Mouse (Mus musculus) hindbrain, embryonic 16.5 days (tissue): ENCODE results near the gene Ywhae. TPM values are rescaled to one million over a fixed set of nuclear protein-coding genes. Genes with fewer than 3 reads are reported as not detected.

ENCODE experiments used
- ATAC-seq: fragments of 200-750 bp; cut with Nextera tagmentation; 2 replicates; pipeline ENCODE4 v1.8.0; 2017; ENCODE audit warnings: moderate TSS enrichment, moderate library complexity
- H3K27ac ChIP-seq: fragments of 300-500 bp; sonication (generic); 2 replicates; pipeline ENCODE4 v1.5.1; 2014; ENCODE audit warnings: low read depth, mild to moderate bottlenecking, control low read depth, low read length, moderate library complexity
- H3K27me3 ChIP-seq: fragments of 300-500 bp; sonication (generic); replicated peaks from 2 replicates; pipeline ENCODE4 v1.6.1; 2014; ENCODE audit warnings: low read length; ENCODE audit not compliant: control insufficient read depth, insufficient read depth
- H3K36me3 ChIP-seq: fragments of 300-500 bp; sonication (generic); 2 replicates; pipeline ENCODE4 v1.6.1; 2014; ENCODE audit warnings: mild to moderate bottlenecking, low read length, moderate library complexity, mixed read lengths; ENCODE audit not compliant: control insufficient read depth, insufficient read depth
- H3K4me1 ChIP-seq: fragments of 300-500 bp; sonication (generic); 2 replicates; pipeline ENCODE4 v1.6.1; 2014; ENCODE audit warnings: low read depth, low read length; ENCODE audit not compliant: control insufficient read depth, insufficient read depth
- H3K4me2 ChIP-seq: fragments of 300-500 bp; sonication (generic); 2 replicates; pipeline ENCODE4 v1.6.1; 2014; ENCODE audit warnings: mild to moderate bottlenecking, low read length, control low read depth, moderate library complexity
- H3K4me3 ChIP-seq: fragments of 300-500 bp; sonication (generic); 2 replicates; pipeline ENCODE4 v1.5.1; 2014; ENCODE audit warnings: mild to moderate bottlenecking, low read length, control low read depth, moderate library complexity
- H3K9ac ChIP-seq: fragments of 300-500 bp; sonication (generic); 2 replicates; pipeline ENCODE4 v1.6.1; 2014; ENCODE audit warnings: low read depth, mild to moderate bottlenecking, control low read depth, low read length, moderate library complexity
- H3K9me3 ChIP-seq: fragments of 300-500 bp; sonication (generic); 2 replicates; pipeline ENCODE4 v1.6.1; 2014; ENCODE audit warnings: mild to moderate bottlenecking, low read length, moderate library complexity; ENCODE audit not compliant: control insufficient read depth
- WGBS: fragments of 180-500 bp; shearing (Covaris S2); extraction: QIAGEN DNeasy Blood & Tissue Kit; methylation state at CpG from one replicate; pipeline ENCODE4 v1.1.7; 2014; 5-methylcytosine and 5-hydroxymethylcytosine counted together
- polyA plus RNA-seq: library from polyadenylated mRNA; unstranded; fragments of >200 nt; fragmentation: Nextera tagmentation; extraction: Ambion mirVana; gene quantifications from 2 replicates; pipeline ENCODE4 v1.2.1, GENCODE M21; 2015

The Ywhae gene
- polyA plus RNA-seq, 1 experiment from 2014 or later: 1,437 TPM

- H3K4me1 ChIP-seq: peaks cover 7% of the 10 kb centered on the region; the same call in 1 of the 2 replicates
- peaks cover 15% of the 10 kb centered on the region for H3K27me3 ChIP-seq
- no peak for ATAC-seq
- no peak overlapping the region for H3K27ac ChIP-seq
- 7% methylated on average over 36 of the region's 45 CpGs for WGBS
- peak overlapping the region; percentile 58 for H3K4me2 ChIP-seq
- H3K36me3 ChIP-seq: no peaks in the 10 kb centered on the region
- no peaks in the 10 kb centered on the region for H3K9me3 ChIP-seq
- peak overlapping the region; percentile 62 for H3K9ac ChIP-seq
- peak overlapping the region; percentile 51 for H3K4me3 ChIP-seq
These were observed 62.1 kb downstream of the Ywhae start for GRCm38 (mm10) chr11:75794602-75795320.

- Histone ChIP-seq H3K4me3 (peak overlapping the region; percentile 51), H3K4me2 (peak overlapping the region; percentile 58), H3K27me3 (peaks cover 15% of the 10 kb centered on the region), H3K27ac (no peak overlapping the region), H3K4me1 (peaks cover 7% of the 10 kb centered on the region; the same call in 1 of the 2 replicates), H3K9me3 (no peaks in the 10 kb centered on the region), H3K36me3 (no peaks in the 10 kb centered on the region), H3K9ac (peak overlapping the region; percentile 62)
- no peak for ATAC-seq
- WGBS: under 1% methylated on average over 24 of the region's 42 CpGs
These were observed 62.6 kb downstream of the Ywhae start for GRCm38 (mm10) chr11:75795321-75795636.

GRCm38 (mm10) chr11:75796029-75796445 is 63.4 kb downstream of the Ywhae start, which contains the start of gene Doc2b:
Doc2b (minus strand) TSS chr11:75796049.
- no peak within 1 kb of the TSS; the same call in 1 of the 2 replicates for H3K27ac ChIP-seq
- peak within 1 kb of the TSS; percentile 51 for H3K4me3 ChIP-seq
- ATAC-seq: peak; percentile 90
- 6% methylated on average over 28 of the region's 37 CpGs for WGBS
- H3K27me3 ChIP-seq: peaks cover 15% of the 10 kb centered on the region
- H3K9ac ChIP-seq: peak within 1 kb of the TSS; percentile 62
- no peaks in the 10 kb centered on the region for H3K9me3 ChIP-seq
- peak within 1 kb of the TSS; percentile 58 for H3K4me2 ChIP-seq
- H3K4me1 ChIP-seq: peaks cover 7% of the 10 kb centered on the region; the same call in 1 of the 2 replicates
- no peaks in the 10 kb centered on the region for H3K36me3 ChIP-seq

GRCm38 (mm10) chr11:75796536-75797246 is 64.0 kb downstream of the Ywhae start:
- H3K4me1 ChIP-seq: peaks cover 7% of the 10 kb centered on the region; the same call in 1 of the 2 replicates
- WGBS: 73% methylated on average over 13 of the region's 13 CpGs
- H3K27ac ChIP-seq: no peak overlapping the region
- peaks cover 15% of the 10 kb centered on the region for H3K27me3 ChIP-seq
- H3K9ac ChIP-seq: peak overlapping the region; percentile 62; the same call in 1 of the 2 replicates
- H3K4me2 ChIP-seq: peak overlapping the region; percentile 58
- ATAC-seq: no peak
- no peak overlapping the region; the same call in 1 of the 2 replicates for H3K4me3 ChIP-seq
- no peaks in the 10 kb centered on the region for H3K9me3 ChIP-seq
- H3K36me3 ChIP-seq: no peaks in the 10 kb centered on the region

GRCm38 (mm10) chr11:75801369-75801768 is 68.7 kb downstream of the Ywhae start:
- H3K27ac ChIP-seq: no peak overlapping the region
- H3K4me2 ChIP-seq: no peak overlapping the region
- H3K4me3 ChIP-seq: no peak overlapping the region
- H3K9me3 ChIP-seq: no peaks in the 10 kb centered on the region
- ATAC-seq: no peak
- no peaks in the 10 kb centered on the region for H3K36me3 ChIP-seq
- 86% methylated on average over 4 of the region's 4 CpGs for whole genome bisulfite sequencing
- no peaks in the 10 kb centered on the region for H3K4me1 ChIP-seq
- H3K27me3 ChIP-seq: peaks cover 5% of the 10 kb centered on the region
- H3K9ac ChIP-seq: no peak overlapping the region

- Histone ChIP-seq H3K9ac (no peak overlapping the region), H3K9me3 (no peaks in the 10 kb centered on the region), H3K4me1 (no peaks in the 10 kb centered on the region), H3K27me3 (no peaks in the 10 kb centered on the region; the same call in 1 of the 2 replicates), H3K4me2 (no peak overlapping the region), H3K4me3 (no peak overlapping the region), H3K36me3 (no peaks in the 10 kb centered on the region), H3K27ac (no peak overlapping the region)
- no peak for ATAC-seq
- 78% methylated on average over 7 of the region's 7 CpGs for WGBS
These were observed 69.3 kb downstream of the Ywhae start for GRCm38 (mm10) chr11:75801771-75802550.

GRCm38 (mm10) chr11:75807486-75807885 is 74.8 kb downstream of the Ywhae start:
- H3K36me3 ChIP-seq: no peaks in the 10 kb centered on the region
- no peak overlapping the region for H3K4me3 ChIP-seq
- WGBS: 28% methylated on average over 5 of the region's 5 CpGs
- H3K27ac ChIP-seq: no peak overlapping the region
- ATAC-seq: no peak
- H3K9me3 ChIP-seq: no peaks in the 10 kb centered on the region
- no peak overlapping the region for H3K9ac ChIP-seq
- H3K4me1 ChIP-seq: no peaks in the 10 kb centered on the region
- no peaks in the 10 kb centered on the region for H3K27me3 ChIP-seq
- no peak overlapping the region for H3K4me2 ChIP-seq

GRCm38 (mm10) chr11:75810526-75810925 is 77.9 kb downstream of the Ywhae start:
- Histone ChIP-seq H3K9ac (no peak overlapping the region), H3K9me3 (no peaks in the 10 kb centered on the region)
- ATAC-seq: no peak

More at GRCm38 (mm10) chr11:75810526-75810925, 77.9 kb downstream of the Ywhae start:
- H3K27me3 ChIP-seq: no peaks in the 10 kb centered on the region
- 91% methylated on average over 3 of the region's 3 CpGs for WGBS
- H3K4me3 ChIP-seq: no peak overlapping the region
- no peaks in the 10 kb centered on the region for H3K36me3 ChIP-seq
- no peaks in the 10 kb centered on the region for H3K4me1 ChIP-seq
- no peak overlapping the region for H3K4me2 ChIP-seq
- no peak overlapping the region for H3K27ac ChIP-seq
